Mouse (Mus musculus): Measurements from ENCODE around the gene Taf6l.

Taf6l gene

DNA sequence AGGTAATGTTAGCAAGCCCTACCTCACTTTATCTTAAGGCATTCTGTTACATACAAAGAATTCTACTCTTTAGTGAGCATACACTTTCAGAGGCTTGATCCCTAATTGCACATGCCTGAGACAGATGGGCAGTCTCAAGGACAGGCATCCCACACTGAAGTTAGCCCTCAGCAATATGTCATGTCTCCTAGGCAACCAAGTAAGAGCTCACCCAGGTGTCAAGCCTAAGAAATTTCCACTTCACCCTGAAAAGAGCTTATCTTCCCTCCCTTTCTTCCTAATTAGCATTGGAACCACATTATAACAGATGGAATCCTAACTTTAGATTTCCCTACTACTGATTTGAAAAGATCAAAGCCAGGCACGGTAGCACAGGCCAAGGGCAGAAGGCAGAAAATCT, 3.0 kb upstream of the Taf6l start:
- no peak for DNase-seq

GRCm38 (mm10) chr19:8788521-8788920, 2.3 kb upstream of the Taf6l start:
- no peak for DNase-seq

DNA sequence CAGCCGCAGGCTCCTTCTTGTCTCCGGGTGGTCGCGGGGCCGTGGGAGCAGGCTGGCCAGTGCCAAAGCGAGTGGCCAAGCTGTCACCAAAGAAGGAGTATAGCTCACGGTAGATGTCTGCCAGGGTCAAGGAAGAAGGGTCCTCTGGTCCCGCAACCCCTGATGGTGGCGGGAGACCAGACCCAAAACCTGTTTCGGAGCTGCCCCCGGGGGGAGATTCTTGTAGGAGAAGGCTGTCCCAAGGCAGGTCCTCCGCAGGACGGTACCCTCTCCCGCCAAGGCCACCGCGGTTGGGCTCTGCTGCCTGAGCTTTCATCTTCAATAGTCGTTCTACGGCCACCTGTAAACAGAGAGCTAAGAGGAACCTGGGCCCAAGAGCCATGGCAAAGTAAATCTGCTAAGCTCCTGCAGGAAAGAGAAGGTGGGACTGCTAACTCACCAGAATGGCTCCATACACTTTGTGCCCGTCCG, 11.2 kb downstream of the Taf6l start:
- DNase-seq = no peak

DNA sequence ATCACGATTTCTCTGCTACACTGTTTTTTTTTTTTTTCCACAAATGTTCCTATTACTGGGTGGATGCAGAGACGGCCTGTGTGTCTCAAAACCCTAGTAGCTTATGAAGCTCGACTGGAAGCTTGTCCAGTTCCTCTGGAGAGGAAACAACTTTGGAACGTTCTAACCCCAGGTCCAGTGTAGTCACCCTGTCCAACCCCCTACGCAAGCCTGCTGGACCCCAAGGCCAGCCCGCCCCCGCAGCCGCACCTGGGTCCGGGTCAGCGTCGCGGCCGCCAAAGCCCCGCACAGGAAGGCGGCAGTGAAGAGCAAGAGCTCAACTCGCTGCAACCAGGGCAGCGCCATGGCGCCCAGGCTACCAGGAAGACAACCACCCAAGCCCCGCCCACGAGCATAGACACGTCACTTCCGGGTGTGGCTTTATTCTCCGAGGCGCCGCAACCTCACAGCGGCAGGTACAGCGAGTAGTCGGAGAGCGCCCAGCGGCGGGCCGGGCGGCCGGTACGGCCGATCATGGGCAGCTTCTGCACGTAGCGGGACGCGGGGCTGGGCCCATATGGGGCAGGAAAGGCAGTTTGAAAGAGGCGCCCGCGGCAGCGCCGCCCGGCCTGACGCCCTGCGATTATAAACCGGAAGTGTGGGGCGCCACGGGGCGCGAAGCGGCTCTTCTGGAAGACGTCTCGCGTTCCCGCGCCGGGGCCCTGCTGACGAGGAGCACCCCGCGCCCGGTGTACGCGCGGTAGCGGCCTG, 12.0 kb downstream of the Taf6l start, which contains the start of gene Tmem179b:
Gene Tmem179b, minus strand, starts transcription at position 382 of the 750 bp plus-strand sequence.
- DNase-seq = peak; percentile 97

GRCm38 (mm10) chr19:8773409-8773808, 12.8 kb downstream of the Taf6l start:
- no peak for DNase-seq

DNA sequence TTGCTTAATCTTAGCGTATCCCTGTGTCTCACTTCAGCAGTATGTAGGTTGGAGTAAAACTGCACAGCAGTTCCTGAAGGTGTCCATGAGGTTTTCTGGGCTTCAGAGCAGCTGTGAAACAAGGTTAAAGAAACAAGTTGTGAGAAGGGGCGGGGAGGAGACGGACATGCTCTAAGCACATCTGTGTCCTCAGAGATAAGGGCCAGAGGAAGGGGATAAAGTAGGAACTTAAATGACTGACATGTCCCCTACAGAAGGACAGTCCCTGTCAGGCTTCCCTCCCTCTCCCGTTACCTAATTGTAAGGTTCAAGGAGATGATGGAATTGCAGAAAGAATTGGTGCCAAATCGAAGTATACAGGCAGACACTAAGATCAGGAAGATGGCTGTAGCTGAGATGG, 13.2 kb downstream of the Taf6l start:
- no peak for DNase-seq

DNA sequence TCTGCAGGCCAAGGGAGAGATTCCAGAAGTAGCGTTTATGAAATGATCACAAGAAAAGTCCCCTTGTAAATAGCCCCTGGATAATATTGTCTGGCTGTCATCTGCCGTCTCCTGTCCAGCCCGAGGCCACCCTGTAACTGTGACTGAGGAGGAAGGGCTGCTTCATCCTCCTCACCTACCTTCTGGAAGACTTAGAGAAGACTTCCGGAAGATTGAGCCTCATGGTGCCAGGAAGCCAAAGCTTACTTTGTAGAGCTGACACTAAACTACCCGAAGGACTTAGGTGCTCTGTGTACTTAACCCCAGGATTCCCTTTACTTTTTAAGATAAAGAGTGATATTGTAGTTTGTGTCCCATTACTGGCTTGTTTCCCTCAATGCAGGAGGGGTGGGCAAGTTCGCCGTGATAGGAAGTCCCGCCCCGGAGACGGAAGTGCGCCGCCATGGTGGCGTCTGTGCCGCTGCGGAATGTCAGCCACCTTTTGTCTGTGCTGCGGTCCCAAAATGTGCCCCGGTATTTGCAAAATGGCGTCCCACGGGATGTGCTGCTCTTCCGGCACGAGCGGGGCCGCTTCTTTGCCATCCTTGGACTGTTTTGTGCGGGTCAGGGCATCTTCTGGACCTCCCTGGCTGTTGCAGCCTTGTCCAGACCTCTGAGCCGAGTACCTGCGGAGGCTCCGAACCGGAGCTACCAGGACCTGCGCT, 15.5 kb downstream of the Taf6l start, which contains the start of gene Tmem223:
Gene Tmem223, plus strand, starts transcription at position 430 of the 704 bp plus-strand sequence.
- peak; percentile 76 for DNase-seq

GRCm38 (mm10) chr19:8765562-8765961, 20.7 kb downstream of the Taf6l start:
- no peak for DNase-seq

DNA sequence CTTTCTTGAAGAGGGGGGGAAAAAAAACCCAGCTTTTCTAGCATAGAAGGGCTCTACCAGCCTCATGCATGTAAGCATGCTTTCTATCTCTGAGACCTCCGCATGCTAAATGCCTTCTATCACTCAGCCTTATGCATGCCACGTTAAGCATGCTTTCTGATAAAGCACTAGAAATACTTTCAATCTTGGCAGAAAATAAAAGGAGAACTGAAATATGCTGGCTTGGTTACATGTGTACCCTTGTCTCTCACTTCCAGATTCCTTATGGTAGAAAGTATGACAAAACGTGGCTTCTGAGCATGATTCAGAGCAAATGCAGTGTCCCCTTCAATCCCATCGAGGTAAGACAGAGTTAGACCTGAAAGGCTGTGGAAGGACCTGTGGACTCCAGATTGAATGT, 22.9 kb downstream of the Taf6l start:
- no peak for DNase-seq

DNA sequence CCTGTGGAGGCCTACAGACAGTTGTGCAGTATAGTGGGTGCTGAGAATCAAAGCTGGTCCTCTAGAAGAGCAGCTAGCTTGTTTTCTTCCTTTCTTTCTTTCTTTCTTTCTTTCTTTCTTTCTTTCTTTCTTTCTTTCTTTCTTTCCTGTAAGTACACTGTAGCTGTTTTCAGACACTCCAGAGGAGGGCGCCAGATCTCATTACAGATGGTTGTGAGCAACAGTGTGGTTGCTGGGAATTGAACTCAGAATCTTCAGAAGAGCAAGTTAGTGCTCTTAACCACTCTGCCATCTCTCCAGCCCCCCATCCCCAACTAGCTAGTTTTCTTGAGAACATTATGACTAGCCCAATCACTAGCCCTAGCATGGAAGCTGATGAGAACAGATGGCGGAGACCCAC, 25.5 kb downstream of the Taf6l start:
- no peak for DNase-seq

GRCm38 (mm10) chr19:8758899-8759298, 27.3 kb downstream of the Taf6l start:
- no peak for DNase-seq

- DNase-seq = no peak
Observed at GRCm38 (mm10) chr19:8757471-8757998, 28.7 kb downstream of the Taf6l start.

DNA sequence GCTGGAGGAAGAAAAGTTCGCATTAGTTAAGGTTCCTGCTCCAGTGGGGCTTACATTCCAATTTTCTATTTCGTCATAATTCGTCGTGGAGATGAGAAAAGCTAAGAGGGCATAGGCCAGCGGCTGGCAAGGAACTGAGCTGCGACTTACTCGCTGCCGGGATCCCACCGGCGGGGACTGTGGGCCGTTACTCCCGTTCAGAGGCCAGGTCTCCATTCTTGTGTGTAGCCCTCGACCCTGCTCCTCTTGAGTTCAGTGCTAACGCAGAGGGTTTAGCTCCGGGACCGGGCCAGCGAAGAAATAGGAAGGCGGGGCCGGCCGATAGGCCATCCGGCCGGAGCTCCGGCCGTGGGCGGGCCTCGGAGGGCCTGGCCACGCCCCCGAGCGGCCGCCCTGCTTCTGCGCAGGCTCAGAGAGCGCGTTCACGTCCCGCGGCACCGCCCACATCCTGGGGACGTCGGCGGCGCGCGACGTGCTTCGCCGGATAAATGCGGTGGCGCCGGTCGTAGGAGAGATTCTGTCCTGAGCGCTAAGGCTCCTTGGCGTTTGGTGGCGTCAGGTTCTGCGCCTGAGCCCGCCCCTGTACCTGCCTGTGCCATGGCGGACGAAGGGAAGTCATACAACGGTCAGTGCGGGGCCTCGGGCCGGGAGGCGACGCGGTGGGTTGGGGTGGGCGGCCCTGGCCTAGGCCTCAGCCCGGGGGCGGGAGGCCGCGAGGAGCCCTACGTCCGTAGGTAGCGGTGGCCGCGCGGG, 29.4 kb downstream of the Taf6l start, which contains the start of gene Nxf1:
Gene Nxf1, plus strand, starts transcription at position 439 of the 753 bp plus-strand sequence.
- peak; percentile 85 for DNase-seq

DNA sequence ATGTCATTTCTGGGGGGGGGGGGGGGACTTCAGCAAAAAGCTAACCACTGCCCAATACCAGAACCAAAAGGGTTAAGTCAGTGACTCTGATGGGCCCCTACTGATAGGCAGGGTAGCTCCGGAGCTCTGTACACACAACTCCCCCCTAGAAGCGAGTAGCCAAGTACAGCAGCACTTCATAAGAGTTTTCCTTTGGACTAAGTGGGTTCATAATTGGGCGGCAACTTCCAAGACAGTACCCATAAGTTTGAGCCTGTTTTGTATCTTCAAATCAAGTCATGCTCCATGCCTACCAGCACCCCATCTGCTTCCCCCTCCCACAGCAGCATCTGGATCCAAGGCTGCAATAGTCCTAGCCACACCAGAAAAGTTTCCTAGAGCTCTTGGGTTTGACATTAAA, 30.6 kb downstream of the Taf6l start:
- no peak for DNase-seq

GRCm38 (mm10) chr19:8747368-8747767, 38.8 kb downstream of the Taf6l start:
- no peak for DNase-seq

DNA sequence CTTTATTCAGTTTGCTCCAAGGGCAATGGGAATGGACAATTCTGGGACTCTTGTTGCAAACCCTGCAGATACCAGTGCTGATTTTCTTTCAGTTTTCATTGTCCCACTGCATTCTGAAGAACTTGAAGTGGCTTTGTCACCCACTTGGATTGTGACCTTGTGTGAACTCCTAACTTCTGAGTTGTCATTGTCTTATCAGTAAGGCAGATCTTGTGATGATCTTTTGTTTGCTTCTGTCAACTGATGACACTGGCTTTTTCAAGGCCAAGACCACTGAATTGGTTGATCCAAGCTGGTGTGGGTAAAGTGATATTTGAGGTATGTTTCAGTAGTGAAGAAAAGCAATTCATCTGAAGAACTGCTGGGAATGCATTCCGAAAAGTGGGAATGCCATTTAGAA, 40.8 kb downstream of the Taf6l start:
- DNase-seq = no peak

- no peak for DNase-seq
Observed at GRCm38 (mm10) chr19:8742176-8742575, 44.0 kb downstream of the Taf6l start.

DNA sequence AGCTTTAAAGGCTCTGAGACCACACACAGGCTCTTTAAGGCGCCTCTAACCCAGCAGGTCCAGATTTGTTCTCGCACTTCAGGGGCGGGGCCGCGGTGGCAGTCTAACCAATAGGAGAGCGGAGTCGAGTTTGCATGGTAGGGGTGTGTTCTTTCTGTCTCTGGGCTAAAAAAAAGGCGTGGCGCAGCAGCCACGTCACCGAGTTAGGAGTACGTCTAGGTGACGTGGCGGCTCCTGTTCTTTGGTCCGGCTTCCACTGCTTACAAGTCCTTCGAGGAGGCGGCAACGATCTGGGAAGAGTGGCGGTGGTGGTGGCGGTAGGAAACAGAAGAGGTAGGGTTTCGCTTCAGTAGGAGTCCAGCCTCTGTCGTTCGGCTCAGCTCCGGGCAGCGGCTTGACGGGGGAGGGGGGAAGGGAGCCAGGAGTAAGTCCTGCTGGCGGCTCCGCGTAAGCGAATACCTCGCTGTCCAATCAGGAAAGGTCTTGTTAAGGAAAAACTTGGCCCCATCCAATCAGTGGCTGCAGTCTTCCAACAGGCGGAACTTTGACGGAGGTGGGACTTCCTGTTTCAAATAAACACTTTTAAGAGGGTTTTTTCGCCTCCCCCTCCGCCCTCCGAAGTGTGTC, 44.9 kb downstream of the Taf6l start, which contains the start of gene Stx5a:
Gene Stx5a, plus strand, starts transcription at position 171 of the 627 bp plus-strand sequence.
- DNase-seq = peak; percentile 93

DNA sequence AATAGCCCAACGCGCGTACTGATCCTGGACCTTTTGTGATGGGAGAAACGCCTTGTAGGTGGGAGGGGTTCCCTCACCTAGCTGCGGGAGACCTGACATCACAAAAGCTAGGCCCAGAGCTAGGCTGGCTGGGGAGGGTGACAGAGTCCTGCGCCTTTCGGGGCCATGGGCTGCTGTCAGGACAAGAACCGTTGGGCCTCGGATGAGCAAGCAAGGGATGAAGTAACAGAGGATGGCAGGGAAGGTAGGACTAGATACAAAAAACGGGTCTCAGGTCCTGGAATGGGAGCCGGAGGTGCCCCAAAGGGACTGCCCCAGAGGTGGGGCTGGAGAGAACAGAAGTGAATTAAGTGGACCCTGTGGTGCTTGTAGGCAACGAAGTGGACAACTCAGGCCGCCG, 45.6 kb downstream of the Taf6l start, which contains the start of gene 1700092M07Rik:
Gene 1700092M07Rik, plus strand, starts transcription at position 116 of the 400 bp plus-strand sequence.
- DNase-seq = no peak

DNA sequence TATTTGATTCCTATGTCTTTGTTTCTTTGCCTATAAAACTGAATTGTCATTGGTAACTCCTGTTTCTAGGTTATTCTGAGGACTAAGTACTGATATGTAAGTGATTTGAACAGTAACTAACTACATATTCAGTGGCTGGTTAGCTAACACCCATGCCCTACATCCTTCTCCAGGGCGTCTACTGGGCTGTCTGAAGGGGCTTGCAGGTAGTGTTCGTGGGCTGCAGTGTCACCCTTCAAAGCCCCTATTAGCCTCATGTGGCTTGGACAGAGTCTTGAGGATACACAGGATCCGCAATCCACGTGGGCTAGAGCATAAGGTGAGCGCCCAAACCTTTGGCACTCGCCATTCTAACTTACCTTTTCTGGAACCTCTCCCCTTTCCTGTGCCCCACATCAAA, 46.6 kb downstream of the Taf6l start:
- DNase-seq = no peak

- DNase-seq = no peak
Observed at GRCm38 (mm10) chr19:8738911-8739310, 47.3 kb downstream of the Taf6l start.

DNA sequence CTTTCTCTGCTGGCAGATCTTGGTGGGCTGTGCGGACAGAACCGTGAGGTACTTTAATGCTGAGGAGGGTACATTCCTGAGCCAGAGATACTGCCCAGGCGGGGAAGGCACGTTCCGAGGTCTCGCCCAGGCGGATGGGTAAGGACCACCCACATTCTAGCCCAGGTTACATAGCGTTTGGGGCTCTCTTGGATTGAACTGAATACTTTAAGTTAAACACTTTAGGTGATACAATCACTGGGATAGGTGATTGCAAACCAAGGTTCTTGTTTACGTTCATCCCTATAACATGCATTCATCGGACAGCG, 50.1 kb downstream of the Taf6l start:
- DNase-seq = no peak
